Mouse (Mus musculus) limb, embryonic 14.5 days (tissue): ENCODE data around the gene Ssbp1. TPM values are rescaled to one million over a fixed set of nuclear protein-coding genes. Genes with fewer than 3 reads are reported as not detected.

Source experiments
- ATAC-seq: fragments of 200-750 bp; cut with Nextera tagmentation; 2 replicates; pipeline ENCODE4 v1.8.0; 2017; ENCODE audit warnings: low read depth, moderate number of reproducible peaks, moderate TSS enrichment; ENCODE audit not compliant: low FRiP score
- DNase-seq: peaks from one replicate; pipeline ENCODE4 v3.0.0-alpha.2; 2015; ENCODE audit warnings: low spot score
- H3K27ac ChIP-seq: fragments of 300-500 bp; sonication (generic); replicated peaks from 2 replicates; pipeline ENCODE4 v1.5.1; 2014; ENCODE audit warnings: low read depth, mild to moderate bottlenecking, low read length, moderate library complexity, mixed read lengths
- H3K27me3 ChIP-seq: fragments of 300-500 bp; sonication (generic); 2 replicates; pipeline ENCODE4 v1.6.1; 2014; ENCODE audit warnings: low read length, mixed read lengths; ENCODE audit not compliant: control insufficient read depth, insufficient read depth
- H3K36me3 ChIP-seq: fragments of 300-500 bp; sonication (generic); 2 replicates; pipeline ENCODE4 v1.6.1; 2014; ENCODE audit warnings: mild to moderate bottlenecking, low read length, moderate library complexity, mixed read lengths; ENCODE audit not compliant: control insufficient read depth, insufficient read depth
- H3K4me1 ChIP-seq: fragments of 300-500 bp; sonication (generic); 2 replicates; pipeline ENCODE4 v1.6.1; 2014; ENCODE audit warnings: antibody characterized with exemption, low read length, mixed read lengths; ENCODE audit not compliant: control insufficient read depth, insufficient read depth
- H3K4me2 ChIP-seq: fragments of 300-500 bp; sonication (generic); replicated peaks from 2 replicates; pipeline ENCODE4 v1.6.1; 2014; ENCODE audit warnings: low read depth, mild to moderate bottlenecking, low read length, moderate library complexity; ENCODE audit not compliant: severe bottlenecking
- H3K4me3 ChIP-seq: fragments of 300-500 bp; sonication (generic); replicated peaks from 2 replicates; pipeline ENCODE4 v1.5.1; 2014; ENCODE audit warnings: low read length
- H3K9ac ChIP-seq: fragments of 300-500 bp; sonication (generic); 2 replicates; pipeline ENCODE4 v1.6.1; 2014; ENCODE audit warnings: mild to moderate bottlenecking, low read depth, low read length, moderate library complexity; ENCODE audit not compliant: severe bottlenecking
- H3K9me3 ChIP-seq: fragments of 300-500 bp; sonication (generic); 2 replicates; pipeline ENCODE4 v1.6.1; 2016; ENCODE audit warnings: low read length; ENCODE audit not compliant: control insufficient read depth
- POLR2A ChIP-seq: fragments of 200-500 bp; IDR thresholded peaks from 2 replicates; pipeline ENCODE4 v1.8.0; 2012; ENCODE audit warnings: inconsistent platforms, mild to moderate bottlenecking, moderate library complexity, borderline replicate concordance; ENCODE audit not compliant: insufficient read depth, insufficient read length; ENCODE audit errors: extremely low read depth
- WGBS: fragments of 180-500 bp; shearing (Covaris S2); extraction: QIAGEN DNeasy Blood & Tissue Kit; methylation state at CpG from one replicate; pipeline ENCODE4 v1.1.7; 2014; 5-methylcytosine and 5-hydroxymethylcytosine counted together
- polyA plus RNA-seq, 2 experiments: library from polyadenylated mRNA; depleted of rRNA in 1 of 2; stranded (reverse) in 1 of 2; unstranded in 1 of 2; fragments of >200 nt; fragmentation: Nextera tagmentation in 1 of 2; extraction: Ambion mirVana in 1 of 2; gene quantifications; 2 replicates each; pipeline versions ENCODE4 v1.2.1 to v1.2.3; 2012 to 2014

Gene Ssbp1
- polyA plus RNA-seq, 2 experiments = 104 to 136 TPM

DNA sequence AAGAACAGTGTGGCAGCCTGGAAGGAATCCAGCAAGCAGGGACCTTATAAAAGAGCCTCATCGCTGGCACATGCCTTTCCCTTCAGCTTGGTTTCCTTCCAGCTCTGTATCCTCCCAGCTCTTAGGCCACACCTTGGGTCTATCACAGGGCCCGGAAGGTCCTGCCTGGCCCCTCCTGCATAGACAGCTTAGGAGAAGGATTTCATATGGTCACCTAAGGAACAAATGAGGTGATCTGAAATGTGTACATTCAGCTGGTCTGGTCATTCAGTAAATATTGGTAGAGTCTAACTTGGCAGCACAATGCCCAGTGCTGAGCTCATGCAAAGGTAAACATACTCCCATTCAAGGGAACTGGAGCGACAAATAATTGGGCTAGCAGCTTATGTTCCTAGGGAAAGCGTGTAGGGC, 41.6 kb upstream of the Ssbp1 start:
- WGBS = 83% methylated on average over 4 of the region's 4 CpGs
- ATAC-seq = no peak

DNA sequence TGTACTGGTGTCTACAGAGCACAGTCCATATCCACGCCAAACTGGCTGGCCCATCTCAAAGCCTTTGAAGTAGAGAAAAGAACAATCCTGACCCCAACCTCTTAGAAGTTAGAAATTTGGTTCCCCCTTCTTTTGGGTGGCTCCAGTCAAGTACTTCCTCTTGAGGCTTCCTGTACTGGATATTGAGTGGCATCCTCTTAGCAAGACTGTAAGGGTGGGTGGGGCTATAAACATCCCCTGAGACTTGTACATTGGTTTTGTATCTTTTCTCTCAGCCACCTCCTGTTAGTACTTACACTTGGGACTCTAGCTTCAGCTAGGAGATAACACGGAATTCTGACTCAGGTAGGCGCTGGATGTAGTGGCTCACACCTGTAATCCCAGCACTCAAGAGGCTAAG, 40.9 kb upstream of the Ssbp1 start:
- Histone ChIP-seq H3K27me3 (no peaks in the 10 kb centered on the region), H3K4me3 (no peak overlapping the region), H3K9ac (no peak overlapping the region), H3K4me2 (no peak overlapping the region), H3K4me1 (peaks cover 11% of the 10 kb centered on the region; the same call in 1 of the 2 replicates), H3K36me3 (no peaks in the 10 kb centered on the region), H3K27ac (no peak overlapping the region), H3K9me3 (no peaks in the 10 kb centered on the region)
- TF ChIP-seq POLR2A = no peak
- no peak for DNase-seq
- ATAC-seq = no peak
- 85% methylated on average over 3 of the region's 3 CpGs for WGBS

More for the DNA sequence above, 41.6 kb upstream of the Ssbp1 start:
- Histone ChIP-seq H3K27me3 (no peaks in the 10 kb centered on the region), H3K4me3 (no peak overlapping the region), H3K36me3 (no peaks in the 10 kb centered on the region), H3K27ac (no peak overlapping the region), H3K9ac (no peak overlapping the region), H3K9me3 (no peaks in the 10 kb centered on the region), H3K4me1 (peaks cover 7% of the 10 kb centered on the region; the same call in 1 of the 2 replicates), H3K4me2 (no peak overlapping the region)
- no peak for TF ChIP-seq POLR2A
- no peak for DNase-seq

DNA sequence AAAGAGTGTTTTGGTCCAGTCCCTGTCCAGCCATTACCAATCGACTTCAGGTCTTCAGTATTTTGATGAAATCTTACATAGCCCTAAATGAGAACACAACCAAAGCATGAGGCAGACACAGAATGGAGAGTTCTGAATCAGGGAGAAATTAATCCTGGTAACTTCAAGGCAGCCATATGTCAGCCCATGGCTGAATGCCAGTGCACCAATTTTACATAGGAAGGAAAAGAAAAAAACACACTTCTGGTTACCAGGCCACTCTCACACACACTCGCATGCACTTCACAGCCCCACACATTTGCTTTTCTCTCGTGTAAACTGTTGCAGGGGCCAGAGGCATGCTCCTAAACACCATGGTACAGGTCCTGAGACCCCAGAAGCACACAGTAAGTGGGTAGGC, 40.3 kb upstream of the Ssbp1 start:
- Histone ChIP-seq H3K4me2 (no peak overlapping the region), H3K27ac (no peak overlapping the region), H3K9ac (no peak overlapping the region), H3K9me3 (no peaks in the 10 kb centered on the region), H3K4me3 (no peak overlapping the region), H3K27me3 (no peaks in the 10 kb centered on the region), H3K4me1 (peaks cover 11% of the 10 kb centered on the region; the same call in 1 of the 2 replicates), H3K36me3 (no peaks in the 10 kb centered on the region)
- no peak for TF ChIP-seq POLR2A
- DNase-seq (no peak), ATAC-seq (no peak)
- WGBS = 66% methylated on average over 3 of the region's 3 CpGs

DNA sequence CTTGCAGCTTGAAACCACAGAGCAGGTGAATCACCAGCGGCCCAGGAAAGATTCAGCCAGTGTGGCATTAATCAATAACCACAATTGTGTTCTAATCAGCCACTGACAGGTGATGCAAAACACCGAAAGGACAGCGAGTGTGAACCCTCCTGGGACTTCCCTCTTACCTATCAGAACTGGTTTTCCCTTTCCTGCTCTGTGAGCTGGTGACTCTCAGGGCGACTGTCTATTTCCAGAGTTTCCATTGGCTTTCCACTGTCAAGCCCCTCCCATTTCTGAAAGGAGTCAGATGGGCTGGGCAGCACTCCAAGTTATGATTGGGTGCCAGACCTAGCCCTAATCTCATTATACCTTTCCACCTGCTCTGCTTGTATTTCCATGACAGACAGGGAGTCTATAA, 39.8 kb upstream of the Ssbp1 start:
- DNase-seq (no peak), ATAC-seq (no peak)
- Histone ChIP-seq H3K9me3 (no peaks in the 10 kb centered on the region), H3K4me3 (no peak overlapping the region), H3K4me2 (no peak overlapping the region), H3K4me1 (peaks cover 14% of the 10 kb centered on the region; the same call in 1 of the 2 replicates), H3K27me3 (no peaks in the 10 kb centered on the region; the same call in 1 of the 2 replicates), H3K27ac (no peak overlapping the region), H3K36me3 (no peaks in the 10 kb centered on the region), H3K9ac (no peak overlapping the region)
- TF ChIP-seq POLR2A = no peak
- WGBS = 73% methylated on average over 4 of the region's 4 CpGs

DNA sequence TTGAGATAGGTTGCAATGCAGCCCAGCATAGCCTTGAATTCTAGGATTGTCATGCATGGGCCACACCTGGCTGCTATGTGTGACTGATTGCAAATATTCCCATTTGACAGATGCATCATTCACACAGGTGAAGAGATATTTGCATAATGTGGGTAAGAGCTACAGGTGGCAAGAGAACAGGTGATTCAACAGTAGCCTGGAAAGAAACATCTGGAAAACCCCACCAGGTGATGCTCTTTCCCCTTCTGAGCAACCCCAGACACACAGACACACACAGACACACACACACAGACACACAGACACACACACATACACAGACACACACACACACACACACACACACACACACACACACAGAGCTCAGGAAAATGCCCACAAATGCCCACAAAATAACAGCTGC, 39.3 kb upstream of the Ssbp1 start:
- H3K27ac ChIP-seq = no peak overlapping the region
- no peaks in the 10 kb centered on the region for H3K36me3 ChIP-seq
- no peak for ATAC-seq

More for the DNA sequence above, 39.3 kb upstream of the Ssbp1 start:
- Histone ChIP-seq H3K9ac (no peak overlapping the region), H3K4me3 (no peak overlapping the region), H3K4me1 (peaks cover 15% of the 10 kb centered on the region; the same call in 1 of the 2 replicates), H3K4me2 (no peak overlapping the region), H3K9me3 (no peaks in the 10 kb centered on the region), H3K27me3 (no peaks in the 10 kb centered on the region; the same call in 1 of the 2 replicates)
- TF ChIP-seq POLR2A = no peak
- no peak for DNase-seq
